Mouse (Mus musculus): ENCODE data around the gene Myo1d.

Gene Myo1d

GRCm38 (mm10) chr11:80553046-80553445, 226.8 kb downstream of the Myo1d start:
- DNase-seq (ENCODE audit: low read depth in 1 of 2, low spot score in 2 of 2) = no peak

GRCm38 (mm10) chr11:80551634-80552033, 228.2 kb downstream of the Myo1d start:
- no peak for DNase-seq (ENCODE audit: low read depth in 1 of 2, low spot score in 2 of 2)

GRCm38 (mm10) chr11:80550264-80550663, 229.6 kb downstream of the Myo1d start:
- no peak for DNase-seq (ENCODE audit: low read depth in 1 of 2, low spot score in 2 of 2)

DNA sequence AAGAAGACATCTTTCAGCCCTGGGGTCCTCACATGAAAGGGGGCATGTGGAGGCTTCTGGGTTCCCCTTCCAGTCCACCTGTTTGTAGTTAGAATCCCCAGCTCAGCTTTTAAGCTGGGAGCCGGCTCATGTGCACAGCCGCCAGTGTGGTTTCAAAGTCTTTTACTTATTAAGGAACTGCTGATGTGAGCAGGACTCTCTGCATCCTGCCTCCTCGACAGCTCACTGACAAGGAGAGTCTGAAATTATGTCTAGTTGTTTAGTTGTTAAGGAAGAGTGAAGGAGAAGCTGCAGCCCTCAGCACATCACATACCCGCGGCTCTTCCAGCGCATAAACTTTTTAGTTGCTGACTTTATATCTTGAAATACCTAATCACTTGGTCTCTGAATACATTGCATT, 230.0 kb downstream of the Myo1d start:
- no peak for DNase-seq (ENCODE audit: low read depth in 1 of 2, low spot score in 2 of 2)

- DNase-seq (ENCODE audit: low read depth in 1 of 2, low spot score in 2 of 2) = no peak
These were observed 233.6 kb downstream of the Myo1d start for GRCm38 (mm10) chr11:80546233-80546632.

DNA sequence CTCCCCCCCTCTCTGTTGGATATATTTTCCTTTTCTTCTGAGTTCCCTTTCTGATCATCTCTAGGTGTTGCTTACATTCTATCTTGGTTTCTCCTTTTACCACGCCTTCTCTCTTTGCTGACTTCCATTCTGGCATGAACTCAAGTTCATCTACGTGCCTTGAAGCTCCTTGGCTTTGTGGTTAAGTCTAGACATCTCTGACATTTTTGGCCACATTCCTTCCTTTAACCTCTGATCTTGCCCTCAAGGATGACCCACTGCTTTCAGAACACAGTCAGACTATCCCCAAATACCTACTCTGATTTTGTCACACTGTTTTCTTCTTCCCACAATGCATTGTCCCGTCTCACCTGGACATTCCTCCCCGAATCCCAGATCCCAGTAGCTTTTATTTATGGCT, 240.8 kb downstream of the Myo1d start:
- no peak for DNase-seq (ENCODE audit: low read depth in 1 of 2, low spot score in 2 of 2)

GRCm38 (mm10) chr11:80532966-80533365, 246.9 kb downstream of the Myo1d start:
- DNase-seq (ENCODE audit: low read depth in 1 of 2, low spot score in 2 of 2) = no peak

GRCm38 (mm10) chr11:80529149-80529548, 250.7 kb downstream of the Myo1d start:
- DNase-seq (ENCODE audit: low read depth in 1 of 2, low spot score in 2 of 2) = no peak

DNA sequence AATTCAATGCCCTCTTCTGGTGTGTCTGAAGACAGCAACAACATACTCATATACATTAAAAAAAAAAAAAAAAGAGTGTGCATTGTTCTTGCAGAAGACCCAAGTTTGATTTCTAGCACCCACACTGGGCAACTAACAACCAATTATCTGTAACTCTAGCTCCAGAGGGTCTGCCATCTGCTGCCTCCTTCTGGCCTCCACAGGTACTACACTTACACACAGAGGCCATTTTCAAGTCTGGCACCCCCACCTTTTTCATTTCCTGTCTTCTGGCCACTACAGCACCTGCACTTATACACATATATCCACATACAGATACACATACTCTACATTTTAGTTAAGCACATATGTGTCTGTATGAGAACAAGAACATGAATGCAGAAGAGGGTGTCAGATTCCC, 252.1 kb downstream of the Myo1d start:
- DNase-seq (ENCODE audit: low read depth in 1 of 2, low spot score in 2 of 2) = no peak

- no peak for DNase-seq (ENCODE audit: low read depth in 1 of 2, low spot score in 2 of 2)
These were observed 255.6 kb downstream of the Myo1d start for GRCm38 (mm10) chr11:80524213-80524612.

DNA sequence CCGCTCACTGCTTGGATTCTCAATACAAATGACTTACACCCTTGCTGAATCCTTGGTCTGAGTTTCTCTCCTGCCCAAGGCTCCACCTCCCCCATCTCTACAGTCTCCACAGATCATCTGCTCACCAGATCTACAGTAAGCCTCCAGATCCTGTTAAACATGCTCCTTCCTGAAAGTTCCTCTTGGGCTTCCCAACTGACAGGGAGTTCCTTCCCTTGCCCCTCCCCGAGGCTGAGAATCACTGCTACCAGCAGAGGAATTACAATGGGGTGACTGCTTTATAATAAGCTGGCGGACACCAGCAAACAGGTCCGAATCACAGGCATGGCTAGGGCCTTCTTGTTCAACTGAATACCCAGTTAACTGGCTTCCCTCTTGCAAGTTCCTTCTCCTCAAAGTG, 256.4 kb downstream of the Myo1d start:
- DNase-seq (ENCODE audit: low read depth in 1 of 2, low spot score in 2 of 2) = no peak

GRCm38 (mm10) chr11:80522852-80523251, 257.0 kb downstream of the Myo1d start:
- no peak for DNase-seq (ENCODE audit: low read depth in 1 of 2, low spot score in 2 of 2)

GRCm38 (mm10) chr11:80521148-80521547, 258.7 kb downstream of the Myo1d start:
- DNase-seq (ENCODE audit: low read depth in 1 of 2, low spot score in 2 of 2) = no peak

GRCm38 (mm10) chr11:80518421-80519367, 261.1 kb downstream of the Myo1d start:
- no peak for DNase-seq (ENCODE audit: low read depth in 1 of 2, low spot score in 2 of 2)

DNA sequence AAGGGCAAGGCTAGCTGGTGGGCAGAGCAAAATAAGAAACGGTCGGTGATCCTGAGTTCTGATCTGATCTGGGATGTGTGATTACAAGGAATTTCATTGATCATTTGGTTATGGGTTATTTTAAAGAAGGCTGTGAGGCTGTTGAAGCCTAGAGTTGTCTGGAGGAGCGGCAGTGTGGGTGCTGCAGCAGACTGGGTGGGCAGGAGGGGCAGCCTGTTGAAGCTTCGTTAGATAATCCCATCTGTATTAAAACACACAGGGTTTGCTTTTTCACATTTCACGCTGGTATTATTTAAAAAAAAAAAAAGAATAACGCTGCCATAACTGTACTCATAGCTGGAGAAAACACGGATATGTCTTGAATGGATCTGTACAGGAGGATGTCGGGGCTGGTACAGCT, 263.9 kb downstream of the Myo1d start:
- no peak for DNase-seq (ENCODE audit: low read depth in 1 of 2, low spot score in 2 of 2)

- DNase-seq (ENCODE audit: low read depth in 1 of 2, low spot score in 2 of 2) = no peak
These were observed 264.5 kb downstream of the Myo1d start for GRCm38 (mm10) chr11:80515346-80515745.

- DNase-seq (ENCODE audit: low read depth in 1 of 2, low spot score in 2 of 2) = no peak
These were observed 266.0 kb downstream of the Myo1d start for GRCm38 (mm10) chr11:80513796-80514195.

- DNase-seq (ENCODE audit: low read depth in 1 of 2, low spot score in 2 of 2) = no peak
These were observed 267.3 kb downstream of the Myo1d start for GRCm38 (mm10) chr11:80512313-80513056.

GRCm38 (mm10) chr11:80510124-80510523, 269.7 kb downstream of the Myo1d start:
- DNase-seq (ENCODE audit: low read depth in 1 of 2, low spot score in 2 of 2) = no peak

- DNase-seq (ENCODE audit: low read depth in 1 of 2, low spot score in 2 of 2) = no peak
These were observed 270.7 kb downstream of the Myo1d start for GRCm38 (mm10) chr11:80509176-80509506.

DNA sequence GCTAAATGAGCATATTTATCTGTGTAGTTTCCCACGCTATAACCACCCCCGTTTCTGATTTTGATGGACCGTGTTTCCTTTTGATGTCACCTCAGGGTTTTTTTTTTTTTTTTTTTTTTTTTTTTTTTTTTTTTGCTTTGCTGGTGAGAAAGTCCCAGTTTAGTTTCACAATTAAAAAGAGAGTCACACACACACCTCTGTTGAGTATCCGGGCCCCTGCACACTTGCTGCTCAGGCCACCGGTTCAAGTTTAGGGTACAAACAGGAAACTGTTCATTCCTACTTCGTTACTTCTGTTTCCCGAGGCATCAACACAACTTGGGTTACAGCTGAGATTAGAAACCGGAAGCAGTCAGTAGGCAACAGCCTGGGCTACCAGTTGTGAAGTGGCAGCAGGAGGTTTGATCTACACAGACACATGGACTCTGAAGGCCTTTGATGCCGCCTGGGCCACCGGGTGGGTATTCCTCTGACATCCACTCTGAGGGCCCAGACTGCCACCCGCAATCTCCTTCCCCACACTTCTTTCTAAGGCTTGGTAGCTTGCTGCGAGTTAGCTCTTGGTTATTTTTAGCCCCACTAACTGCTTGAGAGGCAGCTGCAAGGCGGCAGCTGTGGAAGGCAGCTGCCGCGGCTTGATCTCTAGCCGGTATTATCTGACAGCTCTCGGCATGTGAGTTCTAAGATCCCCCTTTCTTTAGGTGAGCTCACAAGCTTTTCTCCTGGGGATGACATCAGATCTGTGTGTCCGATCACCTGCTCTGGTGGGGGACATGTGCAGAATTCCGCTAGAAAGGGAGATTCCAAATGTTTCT, 271.3 kb downstream of the Myo1d start:
- DNase-seq (ENCODE audit: low read depth in 1 of 2, low spot score in 2 of 2) = peak; percentile 11 to 35
